Mouse (Mus musculus): ENCODE results near the gene Cog5. TPM values are rescaled to one million over a fixed set of nuclear protein-coding genes. Genes with fewer than 3 reads are reported as not detected.

The Cog5 gene
- polyA plus RNA-seq (2014; fragmentation: Illumina TruSeq; extraction: RNeasy Lipid Tissue Mini Kit (QIAGEN cat#74804); ENCODE audit: insufficient read depth, low read depth, low replicate concordance), result 14.2 TPM

DNA sequence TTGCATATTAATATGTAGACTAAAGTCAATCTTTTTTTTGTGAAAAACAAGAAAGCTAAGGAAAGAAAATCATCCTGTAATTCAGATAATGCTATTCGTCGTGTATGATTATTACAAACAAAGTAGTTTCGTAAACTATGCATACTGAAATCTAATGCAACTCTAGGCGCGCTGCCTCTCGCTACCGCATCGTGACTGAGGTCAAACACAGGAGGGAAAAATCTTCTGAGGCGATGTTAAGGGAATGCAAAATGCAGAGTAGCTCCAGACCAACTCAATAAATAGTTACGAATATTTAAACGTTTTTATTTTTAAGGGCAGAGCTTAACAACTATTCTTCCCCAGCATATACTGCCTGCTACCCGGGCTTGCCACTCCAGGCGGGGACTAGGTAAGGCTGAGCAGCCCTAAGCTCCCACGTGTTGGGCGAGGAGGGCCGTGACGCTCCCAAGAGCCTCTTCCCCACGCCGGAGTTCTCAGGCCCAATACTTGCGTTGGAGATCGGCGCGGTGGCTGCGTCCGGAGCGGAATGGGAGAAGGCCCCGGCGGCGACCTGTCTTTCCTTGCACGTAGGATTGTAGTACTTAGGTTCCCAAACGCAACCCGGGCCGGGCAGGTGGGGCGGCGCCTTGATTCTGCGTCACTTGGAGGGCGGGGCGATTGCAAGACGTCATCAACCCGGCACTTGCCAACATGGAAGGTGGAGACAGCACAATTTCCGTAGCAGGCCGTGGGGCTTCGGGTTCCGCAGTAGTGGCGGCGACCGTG is at the start of gene Cog5, which contains the start of gene Dus4l:
TSS of gene Cog5 (plus strand) at position 673 of the 768 bp plus-strand sequence.
TSS of gene Dus4l (minus strand) at position 630 of the 768 bp plus-strand sequence.

DNA sequence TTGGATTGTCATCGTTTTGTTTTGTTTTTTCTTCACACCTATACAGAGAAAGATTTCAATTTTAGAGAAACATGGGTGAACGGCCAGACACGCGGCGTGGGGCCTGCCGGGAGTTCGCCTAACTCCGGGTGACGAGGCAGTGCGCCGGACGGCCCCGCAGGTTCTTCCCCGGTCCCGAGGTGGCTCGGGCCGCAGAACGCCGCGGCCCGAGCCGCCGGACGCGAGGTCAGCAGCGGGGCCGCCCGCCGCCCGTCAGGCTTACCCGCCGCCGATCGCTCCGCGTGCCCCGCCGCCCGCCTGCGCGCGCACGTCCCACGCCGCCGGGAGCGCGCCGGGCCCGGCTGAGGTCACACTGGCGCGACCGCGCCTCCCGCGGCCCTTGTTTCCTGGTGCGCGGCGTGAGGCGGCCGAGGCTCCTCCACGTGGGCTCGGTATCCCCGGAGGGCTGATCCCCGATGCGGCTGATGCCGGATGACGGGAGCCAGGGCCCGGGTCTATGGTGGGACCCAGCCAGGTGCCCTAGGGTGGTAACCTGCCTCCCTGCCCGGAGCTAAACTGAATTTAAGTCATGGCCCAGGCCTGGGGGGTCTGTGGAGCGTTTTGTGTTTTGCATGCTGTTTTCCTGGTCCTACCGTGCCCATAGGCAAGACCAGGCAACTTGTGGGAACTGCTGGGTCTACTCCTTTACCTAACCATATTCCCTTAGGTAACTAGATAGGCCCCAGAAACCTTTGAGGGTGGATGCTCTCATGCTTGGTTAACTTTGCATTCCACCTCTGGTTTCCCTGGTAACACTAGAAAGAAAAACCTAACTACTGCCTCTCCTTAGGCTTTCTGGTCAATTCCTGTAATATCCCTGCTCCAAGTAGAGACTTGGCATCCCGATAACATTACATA is 20.1 kb upstream of the Cog5 start, which contains the start of gene Bcap29:
TSS of gene Bcap29 (minus strand) at position 316 of the 897 bp plus-strand sequence.

DNA sequence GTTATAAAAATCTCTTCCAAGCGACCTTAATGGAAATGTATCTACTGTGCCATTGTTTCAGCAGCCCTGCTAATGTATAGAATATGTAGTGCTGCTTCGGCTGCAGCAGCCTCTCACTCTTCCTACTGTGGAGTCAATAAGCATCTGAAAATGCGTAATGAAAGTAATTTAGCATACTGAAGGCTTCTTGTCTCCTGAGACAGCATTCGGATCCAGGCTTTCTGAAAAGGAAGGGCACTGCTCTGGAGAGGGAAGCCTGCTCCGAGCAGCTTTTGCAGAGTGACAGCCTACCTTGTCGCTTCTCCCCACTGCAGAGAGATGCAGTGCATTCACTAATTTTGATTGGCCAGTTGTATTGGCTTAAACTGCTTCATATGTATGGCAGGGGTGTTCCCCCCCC is 58.9 kb downstream of the Cog5 start, which contains the start of gene Gpr22:
TSS of gene Gpr22 (minus strand) at position 348 of the 400 bp plus-strand sequence.

GRCm38 (mm10) chr12:31949759-31950658 is 295.3 kb downstream of the Cog5 start, which contains the start of gene Hbp1:
TSS of gene Hbp1 (minus strand) at chr12:31950535.

Other genes with a start within 250 kb of the Cog5 start
- 5.0 TPM for gene Cbll1, start 155.3 kb upstream of the Cog5 start, polyA plus RNA-seq (2014; fragmentation: Illumina TruSeq; extraction: RNeasy Lipid Tissue Mini Kit (QIAGEN cat#74804); ENCODE audit: insufficient read depth, low read depth, low replicate concordance)
- gene Slc26a4, start 94.9 kb upstream of the Cog5 start, polyA plus RNA-seq (2014; fragmentation: Illumina TruSeq; extraction: RNeasy Lipid Tissue Mini Kit (QIAGEN cat#74804); ENCODE audit: insufficient read depth, low read depth, low replicate concordance), result 1.4 TPM
- 25.0 TPM for gene Bcap29, start 20.2 kb upstream of the Cog5 start, polyA plus RNA-seq (2014; fragmentation: Illumina TruSeq; extraction: RNeasy Lipid Tissue Mini Kit (QIAGEN cat#74804); ENCODE audit: insufficient read depth, low read depth, low replicate concordance)
- 7.5 TPM for gene Dus4l, start within 50 bp of the Cog5 start, polyA plus RNA-seq (2014; fragmentation: Illumina TruSeq; extraction: RNeasy Lipid Tissue Mini Kit (QIAGEN cat#74804); ENCODE audit: insufficient read depth, low read depth, low replicate concordance)
- gene Gpr22, start 59.1 kb downstream of the Cog5 start, polyA plus RNA-seq (2014; fragmentation: Illumina TruSeq; extraction: RNeasy Lipid Tissue Mini Kit (QIAGEN cat#74804); ENCODE audit: insufficient read depth, low read depth, low replicate concordance), result not detected